Mouse (Mus musculus): ENCODE measurements around the gene Dyrk1a.

Gene Dyrk1a

GRCm38 (mm10) chr16:94556228-94556627, 13.6 kb upstream of the Dyrk1a start:
- DNase-seq (ENCODE audit: low read depth in 1 of 2, low spot score in 2 of 2) = peak; percentile 16 to 58

- DNase-seq (ENCODE audit: low read depth in 1 of 2, low spot score in 2 of 2) = no peak
Observed at GRCm38 (mm10) chr16:94559282-94559681, 10.5 kb upstream of the Dyrk1a start.

- no peak for DNase-seq (ENCODE audit: low read depth in 1 of 2, low spot score in 2 of 2)
Observed at GRCm38 (mm10) chr16:94559782-94560181, 10.0 kb upstream of the Dyrk1a start.

- DNase-seq (ENCODE audit: low read depth in 1 of 2, low spot score in 2 of 2) = no peak
Observed at GRCm38 (mm10) chr16:94560618-94561017, 9.2 kb upstream of the Dyrk1a start.

GRCm38 (mm10) chr16:94566124-94566523, 3.7 kb upstream of the Dyrk1a start:
- DNase-seq (ENCODE audit: low read depth in 1 of 2, low spot score in 2 of 2) = no peak

GRCm38 (mm10) chr16:94566834-94567585, 2.8 kb upstream of the Dyrk1a start:
- DNase-seq (ENCODE audit: low read depth in 1 of 2, low spot score in 2 of 2) = no peak

GRCm38 (mm10) chr16:94567751-94568150, 2.1 kb upstream of the Dyrk1a start:
- DNase-seq (ENCODE audit: low read depth in 1 of 2, low spot score in 2 of 2) = no peak

GRCm38 (mm10) chr16:94568335-94569228, 1.2 kb upstream of the Dyrk1a start:
- DNase-seq (ENCODE audit: low read depth in 1 of 2, low spot score in 2 of 2) = no peak

GRCm38 (mm10) chr16:94570361-94571041, 691 bp downstream of the Dyrk1a start:
- DNase-seq (ENCODE audit: low read depth in 1 of 2, low spot score in 2 of 2) = peak in 1 of 2 experiments; percentile 36

- DNase-seq (ENCODE audit: low read depth in 1 of 2, low spot score in 2 of 2) = no peak
Observed at GRCm38 (mm10) chr16:94571111-94571993, 1.5 kb downstream of the Dyrk1a start.

- no peak for DNase-seq (ENCODE audit: low read depth in 1 of 2, low spot score in 2 of 2)
Observed at GRCm38 (mm10) chr16:94572422-94572821, 2.6 kb downstream of the Dyrk1a start.

GRCm38 (mm10) chr16:94574025-94574717, 4.4 kb downstream of the Dyrk1a start:
- DNase-seq (ENCODE audit: low read depth in 1 of 2, low spot score in 2 of 2) = no peak

- no peak for DNase-seq (ENCODE audit: low read depth in 1 of 2, low spot score in 2 of 2)
Observed at GRCm38 (mm10) chr16:94574718-94575094, 4.9 kb downstream of the Dyrk1a start.

GRCm38 (mm10) chr16:94575757-94576156, 5.9 kb downstream of the Dyrk1a start:
- DNase-seq (ENCODE audit: low read depth in 1 of 2, low spot score in 2 of 2) = no peak

GRCm38 (mm10) chr16:94579348-94579747, 9.5 kb downstream of the Dyrk1a start:
- no peak for DNase-seq (ENCODE audit: low read depth in 1 of 2, low spot score in 2 of 2)

- no peak for DNase-seq (ENCODE audit: low read depth in 1 of 2, low spot score in 2 of 2)
Observed at GRCm38 (mm10) chr16:94580844-94581405, 11.1 kb downstream of the Dyrk1a start.

GRCm38 (mm10) chr16:94586349-94586990, 16.7 kb downstream of the Dyrk1a start:
- no peak for DNase-seq (ENCODE audit: low read depth in 1 of 2, low spot score in 2 of 2)

GRCm38 (mm10) chr16:94587461-94587860, 17.7 kb downstream of the Dyrk1a start:
- DNase-seq (ENCODE audit: low read depth in 1 of 2, low spot score in 2 of 2) = no peak

GRCm38 (mm10) chr16:94588171-94588570, 18.4 kb downstream of the Dyrk1a start:
- no peak for DNase-seq (ENCODE audit: low read depth in 1 of 2, low spot score in 2 of 2)

All from monocyte, adult 2 months (primary cell).